Comparison of ENCODE assay signal across 9 mouse cellular contexts in the genomic region with DNA sequence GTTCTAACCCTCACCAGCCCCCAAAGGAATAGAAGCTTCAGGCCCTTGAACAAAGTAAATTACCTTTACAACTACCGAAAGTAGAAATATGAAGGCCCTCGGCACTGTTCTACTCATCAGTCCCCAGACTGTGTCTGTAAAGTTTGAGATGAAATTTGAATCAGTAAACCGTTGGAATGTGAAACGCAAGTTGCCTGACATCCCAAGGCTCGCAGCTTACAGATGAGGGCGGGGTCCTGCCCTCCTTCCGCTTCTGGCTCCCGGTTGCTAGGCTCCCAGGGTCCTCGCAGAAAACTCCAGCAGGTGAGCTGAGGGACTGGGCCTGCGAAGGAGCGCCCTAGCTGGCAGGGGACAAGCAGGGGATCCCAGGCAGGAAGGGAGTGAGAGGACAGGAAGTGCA. TPM values are rescaled to one million over a fixed set of nuclear protein-coding genes. Genes with fewer than 3 reads are reported as not detected.
DNase-seq lines count a peak whose midpoint lies in the region; ATAC-seq and TF ChIP-seq lines count a peak whose summit lies in the region.
"Had no signal": no experiment of that assay in that cellular context is flagged by ENCODE, and none has a peak within 500 bp of the region (broad histone marks: within the 10 kb centered on the region; RNA-seq: fewer than 3 reads in every experiment).

A gene (plus strand): TSS at position 270 of the 400 bp plus-strand sequence.

- 3% methylated on average over 11 of the region's 11 CpGs for WGBS in intestine, embryonic 16.5 days
- 2% methylated on average over 11 of the region's 11 CpGs for WGBS in stomach, postnatal 0 days

- H3K27ac ChIP-seq in brown adipose tissue, adult 24 weeks (replicated peaks; ENCODE audit: low read depth, low read length): no peak within 1 kb of the TSS
- H3K27ac ChIP-seq in intestine, embryonic 16.5 days (ENCODE audit: low read length): no peak within 1 kb of the TSS
- H3K27ac ChIP-seq in stomach, postnatal 0 days (replicated peaks): no peak within 1 kb of the TSS

- TF ChIP-seq CTCF in stomach, postnatal 0 days (IDR thresholded peaks at IDR 0.05; ENCODE audit: low read depth): no peak

- intact Hi-C loops in heart, postnatal 25 days (cut with DNase I): no loop called here

- H3K9me3 ChIP-seq in intestine, embryonic 16.5 days (ENCODE audit: control insufficient read depth, low read length): no peaks in the 10 kb centered on the region
- H3K9me3 ChIP-seq in stomach, postnatal 0 days (ENCODE audit: control insufficient read depth, low read length): no peaks in the 10 kb centered on the region
- H3K9me3 ChIP-seq: G1E had no signal

- H3K4me1 ChIP-seq in brown adipose tissue, adult 24 weeks (ENCODE audit: control insufficient read depth, insufficient read depth, insufficient read length, low read length): no peaks in the 10 kb centered on the region
- H3K4me1 ChIP-seq in intestine, embryonic 16.5 days (ENCODE audit: control insufficient read depth, insufficient read depth, low read length): peaks cover 14% of the 10 kb centered on the region
- no peaks in the 10 kb centered on the region for H3K4me1 ChIP-seq in stomach, postnatal 0 days (replicated peaks; ENCODE audit: control insufficient read depth, insufficient read depth)

- ATAC-seq in intestine, embryonic 16.5 days: peak; percentile 64
- ATAC-seq in stomach, postnatal 0 days (ENCODE audit: low FRiP score, low TSS enrichment): peak; percentile 72

- peak; percentile 92 for DNase-seq in heart, adult 11 months
- no peak for DNase-seq in heart, postnatal 25 days (ENCODE audit: low spot score)
- DNase-seq in gastrocnemius, postnatal 10 days: peak; percentile 29
- DNase-seq in lung, postnatal 10 days: peak; percentile 30
- peak; percentile 37 for DNase-seq in stomach, postnatal 0 days (ENCODE audit: low spot score)
- no peak for DNase-seq in layer of hippocampus, adult 11-12 months (ENCODE audit: low spot score)

- no peak for TF ChIP-seq EP300 in stomach, postnatal 0 days (optimal IDR thresholded peaks at IDR 0.05)

- H3K4me2 ChIP-seq in intestine, embryonic 16.5 days (ENCODE audit: low read depth, low read length): peak within 1 kb of the TSS; percentile 92
- peak within 1 kb of the TSS; percentile 78 for H3K4me2 ChIP-seq in stomach, postnatal 0 days (replicated peaks; ENCODE audit: low read depth)

- 0 out of 2 replicates have a peak, but pooled peaks cover 3% of the 10 kb centered on the region for H3K27me3 ChIP-seq in intestine, embryonic 16.5 days (replicated peaks; ENCODE audit: control insufficient read depth, insufficient read depth, low read length)
- H3K27me3 ChIP-seq in stomach, postnatal 0 days (ENCODE audit: control insufficient read depth, insufficient read depth, low read length): no peaks in the 10 kb centered on the region

- peak within 1 kb of the TSS; percentile 55 for H3K4me3 ChIP-seq in brown adipose tissue, adult 24 weeks (ENCODE audit: insufficient read depth, low read depth, low read length)
- H3K4me3 ChIP-seq in intestine, embryonic 16.5 days (ENCODE audit: low read length): peak within 1 kb of the TSS; percentile 52
- peak within 1 kb of the TSS; percentile 50 for H3K4me3 ChIP-seq in stomach, postnatal 0 days (ENCODE audit: low read depth, low read length)

- H3K36me3 ChIP-seq in intestine, embryonic 16.5 days (ENCODE audit: control insufficient read depth, insufficient read depth, low read length): peaks cover 12% of the 10 kb centered on the region
- peaks cover 15% of the 10 kb centered on the region for H3K36me3 ChIP-seq in stomach, postnatal 0 days (ENCODE audit: control insufficient read depth, insufficient read depth, low read length)

- H3K9ac ChIP-seq in intestine, embryonic 16.5 days (ENCODE audit: low read depth, low read length): peak within 1 kb of the TSS; percentile 66
- H3K9ac ChIP-seq in stomach, postnatal 0 days (ENCODE audit: low read length): peak within 1 kb of the TSS; percentile 45

RNA-seq across cellular contexts. Expression of the gene that starts here (rescaled TPM):
- 1 to 10 TPM; 1.1 to 1.2 TPM for total RNA-seq in heart, postnatal 25 days (2021)
- 0.87 and 1.3 TPM in 2 replicates for polyA plus RNA-seq in brown adipose tissue, adult 24 weeks (2012; ENCODE audit: insufficient read depth, insufficient read length, missing spikeins)
- total RNA-seq in gastrocnemius, postnatal 10 days (2021): under 1 TPM; 0.43 to 0.85 TPM
- polyA plus RNA-seq in intestine, embryonic 16.5 days (2015; fragmentation: Nextera tagmentation; extraction: Ambion mirVana): 0.48 and 0.50 TPM in 2 replicates
- polyA plus RNA-seq in stomach, postnatal 0 days (2015; fragmentation: Nextera tagmentation; extraction: Ambion mirVana): 0.28 and 0.35 TPM in 2 replicates
- polyA plus RNA-seq: G1E had no signal

Comparison
In these comparisons a context has a peak if more than half of its experiments do, and no peak if none do; other contexts are left out.
1. DNase-seq: peak in heart, adult 11 months (single experiment) and lung, postnatal 10 days (single experiment); none in heart, postnatal 25 days (single experiment) and layer of hippocampus, adult 11-12 months (single experiment).
2. Peak in DNase-seq in gastrocnemius, postnatal 10 days; RNA of the gene not detected or under 1 TPM.
3. Peak in ATAC-seq, H3K4me3 ChIP-seq, H3K9ac ChIP-seq and H3K4me2 ChIP-seq in intestine, embryonic 16.5 days; RNA of the gene not detected or under 1 TPM.
4. Peak in DNase-seq, ATAC-seq, H3K4me3 ChIP-seq, H3K9ac ChIP-seq and H3K4me2 ChIP-seq in stomach, postnatal 0 days; RNA of the gene not detected or under 1 TPM.
5. Peak in every context shown above with its lines, with median percentiles within 50 percentile points of each other: H3K4me3 ChIP-seq.